Mouse (Mus musculus) regulatory T cell (primary cell): ENCODE results near the gene 1700088E04Rik.

Experiments
- in situ Hi-C: fragments of 300-600 bp; cut with MboI, MseI; formaldehyde crosslinking; loops from one replicate; pipeline ENCODE4 v1.15.1; 2025; ENCODE audit warnings: high pct_unique_total_duplicates

1700088E04Rik gene

DNA sequence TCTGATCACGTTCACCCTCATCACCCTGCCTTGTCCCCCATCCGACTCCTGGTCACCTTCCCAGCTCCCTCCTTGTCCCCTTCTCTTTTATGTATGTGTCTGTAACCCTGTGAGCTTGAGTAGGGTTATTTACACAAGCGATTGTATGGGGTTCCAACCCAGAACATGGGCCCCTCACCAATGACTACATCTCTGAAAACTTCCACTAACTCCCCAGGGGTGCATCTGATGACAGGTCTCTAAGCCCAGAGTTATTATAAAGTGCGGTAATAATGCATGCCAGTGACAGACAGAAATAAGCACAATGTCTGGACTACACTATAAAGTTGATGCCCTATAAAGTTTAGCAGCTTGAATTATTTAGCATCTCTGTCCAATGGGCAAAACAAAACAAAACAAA lies 40.7 kb downstream of the 1700088E04Rik start:
- in situ Hi-C loops = no loop called here

- in situ Hi-C loops = no loop called here
Observed at GRCm38 (mm10) chr15:79099456-79099855, 41.6 kb downstream of the 1700088E04Rik start.

- in situ Hi-C loops = no loop called here
Observed at GRCm38 (mm10) chr15:79098868-79099267, 42.2 kb downstream of the 1700088E04Rik start.

DNA sequence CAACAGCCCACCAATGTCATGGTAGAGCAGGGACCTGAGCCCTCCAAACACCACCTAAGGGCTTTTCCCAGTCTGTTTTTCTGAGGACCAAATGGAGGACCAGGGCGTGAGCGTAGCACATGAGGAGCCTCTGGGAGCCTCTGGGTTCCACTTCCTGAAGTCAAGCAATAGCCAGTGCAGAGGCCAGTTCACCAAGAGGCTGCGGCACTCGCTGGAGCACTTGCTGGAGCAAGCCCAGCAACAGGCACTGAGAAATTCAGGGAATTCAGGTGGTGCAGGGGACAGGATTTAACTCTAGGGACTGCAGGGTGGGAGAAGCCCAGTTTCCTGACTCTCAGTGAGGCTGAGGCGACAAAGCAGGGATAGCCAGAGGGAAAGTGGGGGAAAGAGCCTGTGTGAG lies 42.8 kb downstream of the 1700088E04Rik start:
- in situ Hi-C loops = no loop called here

GRCm38 (mm10) chr15:79097611-79098025 lies 43.4 kb downstream of the 1700088E04Rik start:
- in situ Hi-C loops = no loop called here

- in situ Hi-C loops = no loop called here
Observed at GRCm38 (mm10) chr15:79097135-79097534, 43.9 kb downstream of the 1700088E04Rik start.

- in situ Hi-C loops = no loop called here
Observed at GRCm38 (mm10) chr15:79096556-79096955, 44.5 kb downstream of the 1700088E04Rik start.

- in situ Hi-C loops = no loop called here
Observed at GRCm38 (mm10) chr15:79095483-79095882, 45.6 kb downstream of the 1700088E04Rik start.

GRCm38 (mm10) chr15:79093083-79093839 lies 47.8 kb downstream of the 1700088E04Rik start:
- in situ Hi-C loops = no loop called here

GRCm38 (mm10) chr15:79092284-79092683 lies 48.8 kb downstream of the 1700088E04Rik start:
- in situ Hi-C loops = no loop called here

DNA sequence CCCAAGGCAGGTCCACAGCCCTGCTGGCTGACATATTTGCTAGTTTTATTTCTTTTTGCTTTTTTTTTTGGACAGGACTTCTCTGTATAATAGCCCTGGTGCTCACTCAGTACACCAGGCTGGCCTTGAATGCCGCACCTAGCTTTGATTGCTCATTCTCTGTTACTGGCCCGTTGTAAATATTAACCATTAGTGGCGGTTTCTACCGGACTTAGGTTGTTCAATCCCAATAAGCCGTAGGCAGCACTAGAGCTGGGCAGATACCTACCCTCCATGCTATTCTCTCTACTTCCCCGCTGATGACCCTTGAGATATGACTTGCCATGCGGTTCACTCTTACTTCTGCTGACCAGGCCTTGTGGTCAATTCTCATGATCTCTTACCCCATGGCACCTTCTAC lies 61.5 kb downstream of the 1700088E04Rik start:
- in situ Hi-C loops = no loop called here
